Mouse (Mus musculus) limb, embryonic 11.5 days (tissue): ENCODE results near the gene Tectb. TPM values are rescaled to one million over a fixed set of nuclear protein-coding genes. Genes with fewer than 3 reads are reported as not detected.

Source experiments
- ATAC-seq: fragments of 200-750 bp; cut with Nextera tagmentation; 2 replicates; pipeline ENCODE4 v1.8.0; 2017; ENCODE audit warnings: low read depth; ENCODE audit not compliant: insufficient number of reproducible peaks, low FRiP score, low TSS enrichment
- DNase-seq: peaks from one replicate; pipeline ENCODE4 v3.0.0-alpha.2; 2015; ENCODE audit warnings: low spot score
- H3K27ac ChIP-seq: fragments of 300-500 bp; sonication (generic); replicated peaks from 2 replicates; pipeline ENCODE4 v1.5.1; 2014; ENCODE audit warnings: low read depth, mild to moderate bottlenecking, low read length
- H3K27me3 ChIP-seq: fragments of 300-500 bp; sonication (generic); 2 replicates; pipeline ENCODE4 v1.6.1; 2014; ENCODE audit warnings: mild to moderate bottlenecking, low read length, mixed read lengths; ENCODE audit not compliant: control insufficient read depth, insufficient read depth
- H3K36me3 ChIP-seq: fragments of 300-500 bp; sonication (generic); 2 replicates; pipeline ENCODE4 v1.6.1; 2014; ENCODE audit warnings: mild to moderate bottlenecking, low read length, moderate library complexity, mixed read lengths; ENCODE audit not compliant: control insufficient read depth, insufficient read depth
- H3K4me1 ChIP-seq: fragments of 300-500 bp; sonication (generic); 2 replicates; pipeline ENCODE4 v1.6.1; 2014; ENCODE audit warnings: low read length, mixed read lengths; ENCODE audit not compliant: control insufficient read depth, insufficient read depth
- H3K4me2 ChIP-seq: fragments of 300-500 bp; sonication (generic); 2 replicates; pipeline ENCODE4 v1.6.1; 2014; ENCODE audit warnings: low read depth, mild to moderate bottlenecking, moderate library complexity; ENCODE audit not compliant: severe bottlenecking
- H3K4me3 ChIP-seq: fragments of 300-500 bp; sonication (generic); 2 replicates; pipeline ENCODE4 v1.5.1; 2014; ENCODE audit warnings: low read depth, low read length
- H3K9ac ChIP-seq: fragments of 300-500 bp; sonication (generic); 2 replicates; pipeline ENCODE4 v1.6.1; 2014; ENCODE audit warnings: mild to moderate bottlenecking, low read length
- H3K9me3 ChIP-seq: fragments of 300-500 bp; sonication (generic); 2 replicates; pipeline ENCODE4 v1.6.1; 2016; ENCODE audit warnings: low read length; ENCODE audit not compliant: control insufficient read depth
- WGBS: fragments of 180-500 bp; shearing (Covaris S2); extraction: QIAGEN DNeasy Blood & Tissue Kit; methylation state at CpG from one replicate; pipeline ENCODE4 v1.1.7; 2014; 5-methylcytosine and 5-hydroxymethylcytosine counted together
- microRNA-seq: library from miRNA; unstranded; fragments of <30 nt; microRNA quantifications from one replicate; pipeline ENCODE4, GENCODE M21; 2016
- polyA plus RNA-seq: library from polyadenylated mRNA; unstranded; fragments of >200 nt; fragmentation: Nextera tagmentation; extraction: Ambion mirVana; gene quantifications from 2 replicates; pipeline ENCODE4 v1.2.1, GENCODE M21; 2014

Tectb gene
- polyA plus RNA-seq, 1 experiment from 2014 or later: not detected

DNA sequence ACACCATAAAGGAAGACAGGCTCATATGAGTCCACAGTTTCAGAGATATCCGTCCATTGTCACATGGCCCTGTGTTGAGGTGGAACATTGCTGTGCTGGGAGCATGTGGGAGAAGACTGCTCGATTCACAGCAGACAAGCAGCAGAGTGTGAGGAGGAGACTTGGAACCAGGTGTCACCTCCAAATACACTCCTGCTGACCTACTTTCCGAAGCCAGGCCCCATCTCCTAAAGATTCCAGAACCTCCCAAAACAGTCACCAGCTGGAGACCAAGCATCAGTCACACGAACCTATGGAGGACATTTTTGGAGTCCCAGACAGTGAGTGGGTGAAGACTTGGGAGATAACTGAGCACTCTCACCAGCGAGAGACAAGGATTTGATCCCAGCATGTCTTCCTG is 56.0 kb downstream of the Tectb start:
- no peak overlapping the region for H3K27ac ChIP-seq
- 78% methylated on average over 5 of the region's 5 CpGs for WGBS
- no peak overlapping the region for H3K9ac ChIP-seq
- no peak for ATAC-seq
- no peak overlapping the region for H3K4me2 ChIP-seq
- H3K27me3 ChIP-seq: no peaks in the 10 kb centered on the region
- H3K9me3 ChIP-seq: no peaks in the 10 kb centered on the region
- H3K4me1 ChIP-seq: no peaks in the 10 kb centered on the region
- no peak for DNase-seq
- no peaks in the 10 kb centered on the region for H3K36me3 ChIP-seq
- no peak overlapping the region for H3K4me3 ChIP-seq

DNA sequence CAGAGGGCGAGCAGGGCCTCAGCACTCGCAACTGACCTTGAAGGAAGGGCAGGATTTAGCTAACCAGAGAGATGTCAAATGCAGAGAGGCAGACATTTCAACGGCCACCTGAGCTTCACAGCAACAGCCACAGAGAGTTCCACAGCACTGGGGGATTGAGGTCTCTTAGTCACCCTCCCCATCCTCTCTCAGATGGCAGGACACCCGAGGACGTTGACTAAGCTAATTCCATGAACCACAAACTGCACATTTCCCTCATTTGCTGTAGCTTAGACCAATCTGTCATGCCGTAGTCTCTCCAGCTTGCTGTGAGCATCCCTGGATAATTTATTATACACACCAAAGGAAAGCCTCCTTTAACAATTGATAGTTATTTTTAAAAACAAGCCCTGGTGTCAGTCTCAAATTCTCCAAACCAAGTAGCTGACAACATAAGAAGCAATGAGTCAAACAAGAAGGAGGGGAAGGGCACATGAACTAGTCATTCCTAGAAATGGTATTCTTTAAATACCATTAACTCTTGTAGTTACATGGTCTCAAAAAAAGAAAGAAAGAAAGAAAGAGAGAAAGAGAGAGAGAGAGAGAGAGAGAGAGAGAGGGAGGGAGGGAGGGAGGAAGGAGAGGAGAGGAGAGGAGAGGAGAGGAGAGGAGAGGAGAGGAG is 59.4 kb downstream of the Tectb start:
- Histone ChIP-seq H3K27ac (no peak overlapping the region), H3K36me3 (no peaks in the 10 kb centered on the region), H3K4me2 (no peak overlapping the region), H3K9me3 (no peaks in the 10 kb centered on the region), H3K4me3 (no peak overlapping the region), H3K9ac (no peak overlapping the region), H3K27me3 (no peaks in the 10 kb centered on the region), H3K4me1 (no peaks in the 10 kb centered on the region)
- DNase-seq: no peak
- WGBS: 82% methylated on average over 6 of the region's 6 CpGs
- ATAC-seq: no peak

DNA sequence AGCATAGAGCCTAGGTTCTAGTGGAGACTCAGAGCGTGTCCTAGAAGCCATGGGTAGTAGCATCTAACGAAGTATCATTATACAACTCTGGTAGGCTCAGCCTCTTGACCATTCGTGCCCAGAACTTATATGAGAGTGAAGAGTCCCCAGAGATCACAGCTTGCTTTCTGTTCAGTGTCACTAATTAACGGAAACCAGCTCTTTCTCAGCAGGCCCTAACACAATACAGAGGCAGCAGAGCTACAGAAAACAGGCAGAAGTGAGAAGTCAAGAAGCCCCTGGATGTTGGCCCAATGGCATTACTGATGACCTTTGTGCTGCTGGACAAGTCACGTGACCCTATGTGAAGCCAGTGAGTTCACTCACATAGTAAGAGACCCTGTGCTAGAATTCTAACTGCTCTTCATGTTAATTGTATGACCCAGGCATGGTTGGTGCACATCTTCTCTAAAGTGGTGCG is 60.7 kb downstream of the Tectb start, which contains the start of gene Gucy2g:
TSS of gene Gucy2g (minus strand) at position 51 of the 460 bp plus-strand sequence.
- Histone ChIP-seq H3K9me3 (no peaks in the 10 kb centered on the region), H3K36me3 (no peaks in the 10 kb centered on the region), H3K4me3 (no peak within 1 kb of the TSS), H3K9ac (no peak within 1 kb of the TSS), H3K27me3 (no peaks in the 10 kb centered on the region), H3K4me2 (no peak within 1 kb of the TSS), H3K27ac (no peak within 1 kb of the TSS), H3K4me1 (no peaks in the 10 kb centered on the region)
- DNase-seq (no peak), ATAC-seq (no peak)
- WGBS: 80% methylated on average over 6 of the region's 6 CpGs

DNA sequence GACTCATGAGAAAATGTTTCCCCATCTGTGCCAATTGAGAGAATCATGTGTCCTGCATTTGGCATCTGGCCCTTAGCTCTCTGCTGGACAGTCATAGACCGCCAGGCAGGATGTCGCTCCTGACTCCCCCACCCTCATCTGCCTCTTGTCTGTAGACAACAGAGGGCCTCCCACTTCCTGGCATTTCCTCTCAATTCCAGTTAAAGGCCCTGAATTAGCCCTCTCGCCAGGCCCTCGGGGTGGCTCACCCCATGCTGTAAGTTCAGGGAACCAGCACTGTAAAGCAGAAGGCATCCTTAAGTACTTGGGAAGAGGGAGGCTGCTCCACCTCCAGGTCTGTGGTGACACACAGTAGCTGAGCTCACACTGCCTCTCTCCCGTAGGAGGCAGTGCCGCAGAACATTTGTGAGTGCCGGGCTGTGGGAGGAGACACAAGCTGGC is 64.3 kb downstream of the Tectb start:
- H3K36me3 ChIP-seq: no peaks in the 10 kb centered on the region
- no peak overlapping the region for H3K4me2 ChIP-seq
- H3K4me3 ChIP-seq: no peak overlapping the region
- ATAC-seq: no peak
- WGBS: 23% methylated on average over 7 of the region's 7 CpGs
- H3K4me1 ChIP-seq: no peaks in the 10 kb centered on the region
- no peaks in the 10 kb centered on the region for H3K9me3 ChIP-seq
- no peaks in the 10 kb centered on the region for H3K27me3 ChIP-seq
- no peak overlapping the region for H3K9ac ChIP-seq
- no peak overlapping the region; the same call in 1 of the 2 replicates for H3K27ac ChIP-seq
- DNase-seq: peak; percentile 30

Small RNA genes within 50 kb of the gene (microRNA-seq; reads per million reads assigned to microRNA genes)
- gene Mir6715: not detected

Other genes starting within 250 kb of the Tectb start
- gene Gpam, start 53.5 kb upstream of the Tectb start, polyA plus RNA-seq: 14.4 and 15.9 TPM in 2 replicates
- gene Gucy2g, start 60.5 kb downstream of the Tectb start, polyA plus RNA-seq: not detected in 2 replicates
- gene Acsl5, start 71.2 kb downstream of the Tectb start, polyA plus RNA-seq: 19.0 and 19.8 TPM in 2 replicates
- gene Zdhhc6, start 135.3 kb downstream of the Tectb start, polyA plus RNA-seq: 103 and 105 TPM in 2 replicates
- 24.2 and 28.4 TPM in 2 replicates for gene Vti1a, start 135.6 kb downstream of the Tectb start, polyA plus RNA-seq